Mouse (Mus musculus) large intestine, adult 2 months (tissue): ENCODE measurements around the gene Eml1. TPM values are rescaled to one million over a fixed set of nuclear protein-coding genes. Genes with fewer than 3 reads are reported as not detected.

Source experiments
- polyA plus RNA-seq: library from polyadenylated mRNA; depleted of rRNA; stranded (reverse); fragments of >200 nt; gene quantifications from 2 replicates; pipeline ENCODE4 v1.2.3, GENCODE M21; 2012; rRNA removed

Gene Eml1
- polyA plus RNA-seq, 1 experiment, result 27.9 TPM

Other genes starting within 250 kb of the Eml1 start
- gene Setd3, start 191.6 kb upstream of the Eml1 start, polyA plus RNA-seq, result 20.4 and 30.7 TPM in 2 replicates
- 9.4 and 13.7 TPM in 2 replicates for gene Ccnk, start 191.4 kb upstream of the Eml1 start, polyA plus RNA-seq
- 40.1 and 49.3 TPM in 2 replicates for gene Ccdc85c, start 95.5 kb upstream of the Eml1 start, polyA plus RNA-seq
- 0.40 and 0.66 TPM in 2 replicates for gene Hhipl1, start 64.7 kb upstream of the Eml1 start, polyA plus RNA-seq
- gene Cyp46a1, start 36.6 kb upstream of the Eml1 start, polyA plus RNA-seq, result 0.51 and 0.53 TPM in 2 replicates
- gene Evl, start 183.8 kb downstream of the Eml1 start, polyA plus RNA-seq, result 26.9 and 27.2 TPM in 2 replicates